Mouse (Mus musculus) neural tube, embryonic 14.5 days (tissue): ENCODE measurements at regions not wholly inside any gene's neighbourhood (a gene's known extent, or its start where the extent isn't known, plus 50 kb on each side); places are given as distances from the start of the nearest gene placed in this dataset.

Experiments used
- ATAC-seq: fragments of 200-750 bp; cut with Nextera tagmentation; 2 replicates; pipeline ENCODE4 v1.8.0; 2017; ENCODE audit warnings: low read depth, mild to moderate bottlenecking, moderate TSS enrichment, moderate library complexity
- H3K27ac ChIP-seq: fragments of 300-500 bp; sonication (generic); 2 replicates; pipeline ENCODE4 v1.5.1; 2014; ENCODE audit warnings: low read depth, mild to moderate bottlenecking, control low read depth, low read length, moderate library complexity, mixed read lengths
- H3K27me3 ChIP-seq: fragments of 300-500 bp; sonication (generic); 2 replicates; pipeline ENCODE4 v1.6.1; 2014; ENCODE audit warnings: low read length; ENCODE audit not compliant: control insufficient read depth, insufficient read depth
- H3K36me3 ChIP-seq: fragments of 300-500 bp; sonication (generic); 2 replicates; pipeline ENCODE4 v1.6.1; 2014; ENCODE audit warnings: low read length, mixed read lengths; ENCODE audit not compliant: control insufficient read depth, insufficient read depth
- H3K4me1 ChIP-seq: fragments of 300-500 bp; sonication (generic); 2 replicates; pipeline ENCODE4 v1.6.1; 2014; ENCODE audit warnings: low read length; ENCODE audit not compliant: control insufficient read depth, insufficient read depth
- H3K4me2 ChIP-seq: fragments of 300-500 bp; sonication (generic); 2 replicates; pipeline ENCODE4 v1.6.1; 2014; ENCODE audit warnings: mild to moderate bottlenecking, low read depth, low read length, control low read depth
- H3K4me3 ChIP-seq: fragments of 300-500 bp; sonication (generic); 2 replicates; pipeline ENCODE4 v1.5.1; 2014; ENCODE audit warnings: low read depth, low read length, control low read depth, mixed read lengths
- H3K9ac ChIP-seq: fragments of 300-500 bp; sonication (generic); replicated peaks from 2 replicates; pipeline ENCODE4 v1.6.1; 2014; ENCODE audit warnings: low read depth, mild to moderate bottlenecking, control low read depth, low read length, mixed read lengths
- H3K9me3 ChIP-seq: fragments of 300-500 bp; sonication (generic); 2 replicates; pipeline ENCODE4 v1.6.1; 2016; ENCODE audit warnings: low read length; ENCODE audit not compliant: control insufficient read depth
- WGBS: fragments of 180-500 bp; shearing (Covaris S2); extraction: QIAGEN DNeasy Blood & Tissue Kit; methylation state at CpG from one replicate; pipeline ENCODE4 v1.1.7; 2014; 5-methylcytosine and 5-hydroxymethylcytosine counted together

GRCm38 (mm10) chr8:84336376-84336775 is 51.9 kb upstream of the Cacna1a start:
- Histone ChIP-seq H3K27ac (no peak overlapping the region), H3K4me3 (no peak overlapping the region), H3K27me3 (no peaks in the 10 kb centered on the region; the same call in 1 of the 2 replicates), H3K4me1 (no peaks in the 10 kb centered on the region), H3K9ac (no peak overlapping the region), H3K9me3 (no peaks in the 10 kb centered on the region), H3K4me2 (no peak overlapping the region), H3K36me3 (no peaks in the 10 kb centered on the region)
- WGBS: 80% methylated on average over 6 of the region's 6 CpGs
- ATAC-seq: no peak

DNA sequence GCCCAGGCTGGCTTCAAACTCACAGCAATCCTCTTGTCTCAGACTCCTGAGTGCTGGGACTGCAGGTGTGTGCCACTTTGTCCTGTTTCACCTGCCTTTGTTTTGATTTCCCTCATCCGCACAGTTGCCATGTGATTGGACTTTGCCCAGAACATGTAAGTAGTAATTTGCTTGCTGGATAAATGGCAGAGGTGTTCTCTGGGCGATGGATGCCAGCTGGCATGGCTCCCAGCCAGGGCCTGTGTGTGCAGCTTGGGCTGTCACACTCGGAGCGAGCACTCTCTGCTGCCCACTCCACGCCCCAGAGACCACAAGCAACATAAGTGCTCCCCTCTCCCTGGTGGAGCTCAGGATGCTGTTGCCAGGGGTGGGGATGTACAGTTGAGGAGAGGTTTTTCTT is 53.9 kb upstream of the Cacna1a start:
- Histone ChIP-seq H3K36me3 (no peaks in the 10 kb centered on the region), H3K9me3 (no peaks in the 10 kb centered on the region), H3K4me1 (no peaks in the 10 kb centered on the region), H3K27ac (0 out of 2 replicates have a peak overlapping the region, but pooled peaks have one; percentile 16), H3K4me3 (no peak overlapping the region), H3K4me2 (no peak overlapping the region), H3K27me3 (no peaks in the 10 kb centered on the region; the same call in 1 of the 2 replicates), H3K9ac (no peak overlapping the region)
- ATAC-seq: peak; percentile 46
- WGBS: 56% methylated on average over 5 of the region's 5 CpGs

- H3K27ac ChIP-seq: no peak overlapping the region
Observed at GRCm38 (mm10) chr8:84331562-84331961, 56.7 kb upstream of the Cacna1a start.

GRCm38 (mm10) chr8:84329535-84329934 is 58.7 kb upstream of the Cacna1a start:
- 59% methylated on average over 8 of the region's 8 CpGs for WGBS
- Histone ChIP-seq H3K36me3 (no peaks in the 10 kb centered on the region), H3K4me3 (no peak overlapping the region), H3K4me2 (no peak overlapping the region), H3K27me3 (no peaks in the 10 kb centered on the region), H3K9ac (no peak overlapping the region), H3K4me1 (no peaks in the 10 kb centered on the region), H3K27ac (no peak overlapping the region), H3K9me3 (no peaks in the 10 kb centered on the region)
- no peak for ATAC-seq

More at GRCm38 (mm10) chr8:84331562-84331961, 56.7 kb upstream of the Cacna1a start:
- H3K36me3 ChIP-seq: no peaks in the 10 kb centered on the region
- H3K4me1 ChIP-seq: no peaks in the 10 kb centered on the region
- no peak overlapping the region for H3K9ac ChIP-seq
- no peak for ATAC-seq
- no peak overlapping the region for H3K4me3 ChIP-seq
- no peaks in the 10 kb centered on the region for H3K27me3 ChIP-seq
- H3K4me2 ChIP-seq: no peak overlapping the region
- no peaks in the 10 kb centered on the region for H3K9me3 ChIP-seq

- 72% methylated on average over 9 of the region's 10 CpGs for WGBS
- no peak overlapping the region for H3K4me2 ChIP-seq
- no peaks in the 10 kb centered on the region for H3K9me3 ChIP-seq
- H3K9ac ChIP-seq: no peak overlapping the region
- no peak overlapping the region for H3K27ac ChIP-seq
- no peaks in the 10 kb centered on the region for H3K36me3 ChIP-seq
- no peaks in the 10 kb centered on the region for H3K4me1 ChIP-seq
- H3K4me3 ChIP-seq: no peak overlapping the region
- no peaks in the 10 kb centered on the region for H3K27me3 ChIP-seq
- no peak for ATAC-seq
Observed at GRCm38 (mm10) chr8:84322761-84323160, 52.6 kb upstream of the Ccdc130 start.

DNA sequence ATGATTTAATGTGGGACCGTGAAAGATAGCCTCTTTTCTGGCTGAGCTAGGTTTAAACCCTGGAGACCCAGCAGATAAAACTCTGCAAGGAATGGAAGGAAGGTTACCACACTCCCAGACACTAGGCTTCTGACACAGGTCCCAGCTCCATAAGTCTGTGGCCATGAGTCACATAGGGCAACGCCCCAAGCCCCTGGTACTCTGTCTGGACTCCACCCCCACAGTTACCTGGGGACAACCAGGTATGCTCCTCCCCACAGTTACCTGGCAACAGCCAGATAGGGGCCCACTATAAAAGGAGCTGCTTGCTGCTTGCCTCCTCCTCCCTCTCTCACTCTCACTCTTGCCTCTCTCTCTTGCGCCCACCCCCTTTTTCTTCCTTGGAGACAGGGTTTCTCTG is 51.7 kb upstream of the Ccdc130 start:
- no peak overlapping the region for H3K4me3 ChIP-seq
- WGBS: 74% methylated on average over 3 of the region's 3 CpGs
- no peak overlapping the region for H3K9ac ChIP-seq
- H3K4me1 ChIP-seq: no peaks in the 10 kb centered on the region
- no peaks in the 10 kb centered on the region for H3K36me3 ChIP-seq
- no peaks in the 10 kb centered on the region for H3K27me3 ChIP-seq
- H3K9me3 ChIP-seq: no peaks in the 10 kb centered on the region
- no peak for ATAC-seq
- no peak overlapping the region for H3K4me2 ChIP-seq
- no peak overlapping the region for H3K27ac ChIP-seq
